Mouse (Mus musculus) MEL (cell line): Measurements from ENCODE around the gene C8a.

Experiments used
- CHD2 ChIP-seq: IDR thresholded peaks from 2 replicates; pipeline ENCODE4 v1.6.1; 2011; ENCODE audit warnings: low read length, improper control_type of control experiment
- CTCF ChIP-seq, 3 experiments: IDR thresholded peaks in 2 of 3; conservative IDR thresholded peaks in 1 of 3; 2 replicates each; pipeline ENCODE4 v1.5.1; 2011 to 2012; ENCODE audit warnings: low read length in 3 of 3, low read depth in 2 of 3, mild to moderate bottlenecking in 2 of 3, improper control_type of control experiment in 1 of 3, inconsistent platforms in 1 of 3, mixed read lengths in 1 of 3, moderate library complexity in 1 of 3; ENCODE audit not compliant: control insufficient read depth in 1 of 3, insufficient read depth in 1 of 3, poor library complexity in 1 of 3, severe bottlenecking in 1 of 3
- EP300 ChIP-seq, 2 experiments: IDR thresholded peaks; 2 replicates each; pipeline ENCODE4 v1.6.1; 2011; ENCODE audit warnings: improper control_type of control experiment in 2 of 2, low read length in 2 of 2, low read depth in 1 of 2, mild to moderate bottlenecking in 1 of 2
- MYB ChIP-seq: IDR thresholded peaks from 2 replicates; pipeline ENCODE4 v1.6.1; 2011; ENCODE audit warnings: mild to moderate bottlenecking, low read depth, low read length, improper control_type of control experiment
- POLR2A ChIP-seq, 2 experiments: IDR thresholded peaks; 2 replicates each; pipeline ENCODE4 v1.6.1; 2011 to 2012; ENCODE audit warnings: low read length in 2 of 2, mild to moderate bottlenecking in 2 of 2, control low read depth in 1 of 2, improper control_type of control experiment in 1 of 2, low read depth in 1 of 2, moderate library complexity in 1 of 2; ENCODE audit not compliant: control insufficient read depth in 1 of 2, insufficient read depth in 1 of 2, poor library complexity in 1 of 2
- POLR2AphosphoS2 ChIP-seq: IDR thresholded peaks from 2 replicates; pipeline ENCODE4 v1.6.1; 2011; ENCODE audit warnings: low read length, improper control_type of control experiment
- POLR2AphosphoS5 ChIP-seq: IDR thresholded peaks from 2 replicates; pipeline ENCODE4 v1.6.1; 2012; ENCODE audit warnings: low read depth, borderline replicate concordance, mild to moderate bottlenecking, inconsistent platforms, low read length, moderate library complexity, mixed read lengths
- TAL1 ChIP-seq: IDR thresholded peaks from 2 replicates; pipeline ENCODE4 v1.6.1; 2012; ENCODE audit warnings: mild to moderate bottlenecking, inconsistent platforms, low read length, moderate library complexity, mixed read lengths
- TBP ChIP-seq: IDR thresholded peaks from 2 replicates; pipeline ENCODE4 v1.8.0; 2011; ENCODE audit warnings: low read depth, low read length, improper control_type of control experiment
- UBTF ChIP-seq: IDR thresholded peaks from 2 replicates; pipeline ENCODE4 v1.6.1; 2012; ENCODE audit warnings: low read depth, mild to moderate bottlenecking, inconsistent platforms, low read length, improper control_type of control experiment, moderate library complexity, borderline replicate concordance; ENCODE audit not compliant: insufficient read depth
- ZC3H11A ChIP-seq: IDR thresholded peaks from 2 replicates; pipeline ENCODE4 v1.6.1; 2012; ENCODE audit warnings: low read depth, mild to moderate bottlenecking, inconsistent platforms, low read length, improper control_type of control experiment
- ZKSCAN1 ChIP-seq: IDR thresholded peaks from 2 replicates; pipeline ENCODE4 v1.6.1; 2012; ENCODE audit warnings: low read depth, mild to moderate bottlenecking, inconsistent platforms, low read length, improper control_type of control experiment, moderate library complexity
- ZMIZ1 ChIP-seq: IDR thresholded peaks from 2 replicates; pipeline ENCODE4 v1.6.1; 2012; ENCODE audit warnings: low read depth, mild to moderate bottlenecking, inconsistent platforms, low read length, improper control_type of control experiment, moderate library complexity

DNA sequence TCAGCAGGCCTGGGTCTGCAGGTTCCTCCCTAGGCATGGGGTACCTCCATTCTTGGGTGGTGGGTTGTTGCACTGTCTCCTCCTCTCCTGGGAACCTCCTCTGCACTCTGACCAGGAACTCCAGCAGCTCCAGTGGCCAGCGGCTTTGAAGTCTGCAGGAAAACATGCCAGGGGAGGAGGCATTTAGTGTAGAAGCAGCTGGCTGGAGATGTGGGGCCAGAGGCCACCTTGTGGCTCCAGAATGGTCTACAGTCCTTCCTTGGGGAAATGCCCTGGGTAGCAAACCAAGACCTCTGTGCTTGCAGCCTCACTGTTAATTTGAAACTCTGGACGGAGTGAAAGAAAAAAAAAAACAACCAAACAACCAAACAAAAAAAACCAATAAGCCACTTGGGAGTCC, 58.7 kb downstream of the C8a start:
- no peak for TF ChIP-seq CTCF (IDR thresholded peaks at IDR 0.05 in 2 of 3, conservative IDR thresholded peaks at IDR 0.05 in 1 of 3; ENCODE audit: control insufficient read depth in 1 of 3, insufficient read depth in 1 of 3, low read depth in 2 of 3, low read length in 3 of 3, poor library complexity in 1 of 3, severe bottlenecking in 1 of 3)
- TF ChIP-seq CHD2: no peak
- TF ChIP-seq UBTF: no peak
- TF ChIP-seq ZKSCAN1: no peak
- no peak for TF ChIP-seq POLR2AphosphoS5
- no peak for TF ChIP-seq TAL1
- no peak for TF ChIP-seq EP300 (IDR thresholded peaks at IDR 0.05; ENCODE audit: low read depth in 1 of 2, low read length in 2 of 2)
- TF ChIP-seq ZC3H11A: no peak
- no peak for TF ChIP-seq POLR2A (IDR thresholded peaks at IDR 0.05; ENCODE audit: control insufficient read depth in 1 of 2, insufficient read depth in 1 of 2, low read depth in 1 of 2, low read length in 2 of 2, poor library complexity in 1 of 2)
- TF ChIP-seq ZMIZ1: no peak
- no peak for TF ChIP-seq TBP
- TF ChIP-seq POLR2AphosphoS2: no peak
- no peak for TF ChIP-seq MYB
